Mouse (Mus musculus) embryonic facial prominence, embryonic 14.5 days (tissue): ENCODE data around the gene Trim41. TPM values are rescaled to one million over a fixed set of nuclear protein-coding genes. Genes with fewer than 3 reads are reported as not detected.

Source experiments
- ATAC-seq: fragments of 200-750 bp; cut with Nextera tagmentation; 2 replicates; pipeline ENCODE4 v1.8.0; 2017; ENCODE audit warnings: low read depth, moderate number of reproducible peaks, moderate TSS enrichment
- DNase-seq: peaks from one replicate; pipeline ENCODE4 v3.0.0-alpha.2; 2015; ENCODE audit warnings: low spot score
- H3K27ac ChIP-seq: fragments of 300-500 bp; sonication (generic); replicated peaks from 2 replicates; pipeline ENCODE4 v1.5.1; 2014; ENCODE audit warnings: low read depth, mild to moderate bottlenecking, low read length, moderate library complexity
- H3K27me3 ChIP-seq: fragments of 300-500 bp; sonication (generic); replicated peaks from 2 replicates; pipeline ENCODE4 v1.6.1; 2014; ENCODE audit warnings: low read length; ENCODE audit not compliant: control insufficient read depth, insufficient read depth
- H3K36me3 ChIP-seq: fragments of 300-500 bp; sonication (generic); 2 replicates; pipeline ENCODE4 v1.6.1; 2014; ENCODE audit warnings: low read length, mixed read lengths; ENCODE audit not compliant: control insufficient read depth, insufficient read depth
- H3K4me1 ChIP-seq: fragments of 300-500 bp; sonication (generic); 2 replicates; pipeline ENCODE4 v1.6.1; 2014; ENCODE audit warnings: antibody characterized with exemption, low read length; ENCODE audit not compliant: control insufficient read depth, insufficient read depth
- H3K4me2 ChIP-seq: fragments of 300-500 bp; sonication (generic); 2 replicates; pipeline ENCODE4 v1.6.1; 2014; ENCODE audit warnings: low read depth, mild to moderate bottlenecking, low read length, moderate library complexity, mixed read lengths
- H3K4me3 ChIP-seq: fragments of 300-500 bp; sonication (generic); 2 replicates; pipeline ENCODE4 v1.5.1; 2014; ENCODE audit warnings: low read depth, mild to moderate bottlenecking, low read length
- H3K9ac ChIP-seq: fragments of 300-500 bp; sonication (generic); 2 replicates; pipeline ENCODE4 v1.6.1; 2014; ENCODE audit warnings: low read depth, mild to moderate bottlenecking, low read length, moderate library complexity, mixed read lengths
- H3K9me3 ChIP-seq: fragments of 300-500 bp; sonication (generic); 2 replicates; pipeline ENCODE4 v1.6.1; 2016; ENCODE audit warnings: low read length; ENCODE audit not compliant: control insufficient read depth
- WGBS: fragments of 180-500 bp; shearing (Covaris S2); extraction: QIAGEN DNeasy Blood & Tissue Kit; methylation state at CpG from one replicate; pipeline ENCODE4 v1.1.7; 2014; 5-methylcytosine and 5-hydroxymethylcytosine counted together
- polyA plus RNA-seq: library from polyadenylated mRNA; unstranded; fragments of >200 nt; fragmentation: Nextera tagmentation; extraction: Ambion mirVana; gene quantifications from 2 replicates; pipeline ENCODE4 v1.2.1, GENCODE M21; 2014

The Trim41 gene
- polyA plus RNA-seq, 1 experiment from 2014 or later = 5.2 TPM

DNA sequence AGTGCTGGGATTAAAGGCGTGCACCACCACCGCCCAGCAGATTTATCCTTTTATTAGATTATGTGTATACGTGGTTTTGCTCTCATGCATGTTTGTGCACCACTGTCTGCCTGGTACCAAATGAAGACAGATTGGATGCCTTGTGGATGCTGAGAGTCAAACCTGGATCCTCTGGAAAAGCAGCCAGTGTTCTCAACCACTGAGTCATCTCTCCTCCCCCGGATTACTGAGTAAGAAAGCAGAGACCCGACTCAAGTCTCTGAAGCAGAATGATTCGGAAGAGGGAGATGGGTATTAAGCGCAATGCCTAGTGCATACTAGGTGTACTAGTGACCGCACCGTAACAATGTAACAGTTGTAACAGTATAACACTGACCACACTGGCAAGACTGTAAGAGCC lies 53.0 kb downstream of the Trim41 start:
- no peak overlapping the region for H3K4me2 ChIP-seq
- no peak overlapping the region for H3K27ac ChIP-seq
- no peak overlapping the region for H3K4me3 ChIP-seq
- H3K4me1 ChIP-seq = no peaks in the 10 kb centered on the region
- ATAC-seq (no peak), DNase-seq (no peak)
- no peaks in the 10 kb centered on the region for H3K9me3 ChIP-seq
- 93% methylated on average over 9 of the region's 9 CpGs for WGBS
- H3K9ac ChIP-seq = no peak overlapping the region
- no peaks in the 10 kb centered on the region for H3K36me3 ChIP-seq
- H3K27me3 ChIP-seq = no peaks in the 10 kb centered on the region

DNA sequence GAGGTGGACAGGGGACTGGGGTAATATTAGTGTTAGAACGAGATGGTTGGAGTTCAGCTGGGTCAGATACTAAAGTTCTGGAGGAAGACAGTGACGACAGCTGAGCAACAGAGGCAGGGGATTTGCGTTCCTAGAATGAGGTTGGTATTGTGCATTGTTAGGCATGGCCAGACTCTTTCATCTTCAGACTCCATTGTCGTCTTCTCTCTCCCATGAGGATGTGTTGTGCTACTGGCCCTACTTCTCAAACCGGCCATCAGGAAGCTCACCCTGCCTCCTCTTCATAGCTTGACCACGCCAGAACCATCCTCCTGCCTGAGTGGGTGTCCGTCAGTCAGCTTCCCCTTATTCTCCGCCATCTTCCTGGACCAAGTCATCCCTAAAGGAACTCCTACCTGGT lies 58.1 kb downstream of the Trim41 start:
- H3K27ac ChIP-seq = no peak overlapping the region
- no peaks in the 10 kb centered on the region for H3K27me3 ChIP-seq
- no peak overlapping the region for H3K4me2 ChIP-seq
- no peak for ATAC-seq
- no peaks in the 10 kb centered on the region for H3K9me3 ChIP-seq
- H3K36me3 ChIP-seq = no peaks in the 10 kb centered on the region
- 84% methylated on average over 8 of the region's 8 CpGs for WGBS
- H3K9ac ChIP-seq = no peak overlapping the region
- no peaks in the 10 kb centered on the region for H3K4me1 ChIP-seq
- no peak overlapping the region for H3K4me3 ChIP-seq
- DNase-seq = no peak

Other genes starting within 250 kb of the Trim41 start
- gene Rack1, start 17.0 kb downstream of the Trim41 start, polyA plus RNA-seq = 912 and 926 TPM in 2 replicates
- 1.3 TPM in 2 replicates for gene Trim7, start 8.8 kb upstream of the Trim41 start, polyA plus RNA-seq
- gene Gm12184, start 9.3 kb upstream of the Trim41 start, polyA plus RNA-seq = 3.4 and 4.6 TPM in 2 replicates
- 6.9 and 7.6 TPM in 2 replicates for gene Irgm1, start 54.3 kb upstream of the Trim41 start, polyA plus RNA-seq
- 0.36 and 0.56 TPM in 2 replicates for gene Gm5431, start 84.9 kb upstream of the Trim41 start, polyA plus RNA-seq
- 2.8 and 3.4 TPM in 2 replicates for gene Psme2b, start 128.8 kb upstream of the Trim41 start, polyA plus RNA-seq
- 0.08 TPM in 1 of 2 replicates, not detected in the other for gene Olfr56, start 161.5 kb upstream of the Trim41 start, polyA plus RNA-seq
- 0.39 and 0.51 TPM in 2 replicates for gene 9930111J21Rik1, start 162.0 kb upstream of the Trim41 start, polyA plus RNA-seq
- not detected in 2 replicates for gene Gm12185, start 174.9 kb upstream of the Trim41 start, polyA plus RNA-seq
- gene Tgtp1, start 176.8 kb upstream of the Trim41 start, polyA plus RNA-seq = 0.81 TPM in 1 of 2 replicates, not detected in the other
- 0.59 and 0.81 TPM in 2 replicates for gene 9930111J21Rik2, start 233.9 kb upstream of the Trim41 start, polyA plus RNA-seq
- gene Tgtp2, start 246.9 kb upstream of the Trim41 start, polyA plus RNA-seq = 0.11 and 0.28 TPM in 2 replicates